Mouse (Mus musculus) heart, adult 9 months (tissue): ENCODE measurements around the gene 4930550C14Rik.

Experiments
- DNase-seq, 2 experiments: peaks; one replicate each; pipeline ENCODE4 v3.0.0; 2022; ENCODE audit warnings: low spot score in 2 of 2

The 4930550C14Rik gene

GRCm38 (mm10) chr9:53404050-53404752 is 2.1 kb downstream of the 4930550C14Rik start:
- DNase-seq: peak in 1 of 2 experiments; percentile 15

- peak; percentile 70 to 72 for DNase-seq
These were observed 2.9 kb downstream of the 4930550C14Rik start for GRCm38 (mm10) chr9:53404753-53405722.

GRCm38 (mm10) chr9:53408548-53408947 is 6.4 kb downstream of the 4930550C14Rik start:
- DNase-seq: no peak

- no peak for DNase-seq
These were observed 6.8 kb downstream of the 4930550C14Rik start for GRCm38 (mm10) chr9:53408953-53409361.

- DNase-seq: no peak
These were observed 7.3 kb downstream of the 4930550C14Rik start for GRCm38 (mm10) chr9:53409427-53409826.

DNA sequence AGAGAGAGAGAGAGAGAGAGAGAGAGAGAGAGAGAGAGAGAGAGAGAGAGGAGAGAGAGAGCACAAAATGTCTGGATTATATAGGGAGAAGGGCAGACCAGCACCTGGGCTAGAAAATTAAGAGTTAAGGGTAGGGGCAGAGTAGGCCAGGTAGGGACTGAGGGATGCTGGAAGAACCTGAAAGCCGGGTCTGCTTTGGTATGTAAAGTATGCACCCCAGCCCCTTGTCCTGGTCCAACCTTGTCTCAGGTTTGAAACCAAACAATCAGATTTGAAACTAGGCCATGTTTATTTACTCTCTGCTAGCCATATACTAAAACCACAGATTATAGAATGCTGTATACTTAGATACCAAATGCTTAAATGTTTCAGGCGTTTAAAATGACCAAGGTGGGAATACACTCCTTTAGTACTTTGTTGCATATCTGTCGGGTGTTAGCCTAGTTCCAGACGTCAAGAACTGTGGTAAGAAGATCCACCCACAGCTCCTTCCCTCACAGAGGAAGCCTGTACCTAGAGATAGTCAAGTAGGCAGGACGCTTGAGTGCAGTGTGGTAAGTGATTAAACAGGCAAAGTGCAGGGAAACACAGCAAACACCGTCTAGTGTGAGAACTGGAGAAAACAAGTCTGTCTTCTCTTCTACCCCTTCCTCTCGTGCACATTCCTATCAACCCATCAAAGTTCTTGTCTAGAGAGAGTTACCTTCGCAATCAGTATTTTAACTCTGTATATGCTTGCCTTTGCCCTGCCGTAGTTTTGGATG is 20.2 kb downstream of the 4930550C14Rik start:
- DNase-seq: no peak

DNA sequence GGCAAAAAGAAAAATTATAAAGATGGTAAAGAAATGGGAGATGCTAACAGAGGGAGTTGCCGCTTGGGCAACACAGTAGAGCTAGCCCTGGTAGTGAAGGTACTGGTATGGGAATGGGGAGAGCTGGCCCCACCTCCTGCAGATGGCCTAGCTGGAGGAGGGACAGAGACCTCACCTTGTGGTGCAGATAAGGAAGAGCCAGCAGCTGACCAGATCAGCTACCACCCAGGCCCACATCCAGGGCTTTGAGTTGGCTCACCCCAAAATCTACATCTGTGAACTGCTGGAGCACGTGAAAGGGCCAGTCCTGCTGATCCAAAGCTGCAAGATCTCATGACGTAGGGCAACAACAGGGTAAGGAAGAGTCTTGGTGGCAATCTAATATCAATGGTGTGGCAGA is 24.6 kb downstream of the 4930550C14Rik start:
- no peak for DNase-seq

GRCm38 (mm10) chr9:53427638-53428037 is 25.5 kb downstream of the 4930550C14Rik start:
- DNase-seq: no peak

DNA sequence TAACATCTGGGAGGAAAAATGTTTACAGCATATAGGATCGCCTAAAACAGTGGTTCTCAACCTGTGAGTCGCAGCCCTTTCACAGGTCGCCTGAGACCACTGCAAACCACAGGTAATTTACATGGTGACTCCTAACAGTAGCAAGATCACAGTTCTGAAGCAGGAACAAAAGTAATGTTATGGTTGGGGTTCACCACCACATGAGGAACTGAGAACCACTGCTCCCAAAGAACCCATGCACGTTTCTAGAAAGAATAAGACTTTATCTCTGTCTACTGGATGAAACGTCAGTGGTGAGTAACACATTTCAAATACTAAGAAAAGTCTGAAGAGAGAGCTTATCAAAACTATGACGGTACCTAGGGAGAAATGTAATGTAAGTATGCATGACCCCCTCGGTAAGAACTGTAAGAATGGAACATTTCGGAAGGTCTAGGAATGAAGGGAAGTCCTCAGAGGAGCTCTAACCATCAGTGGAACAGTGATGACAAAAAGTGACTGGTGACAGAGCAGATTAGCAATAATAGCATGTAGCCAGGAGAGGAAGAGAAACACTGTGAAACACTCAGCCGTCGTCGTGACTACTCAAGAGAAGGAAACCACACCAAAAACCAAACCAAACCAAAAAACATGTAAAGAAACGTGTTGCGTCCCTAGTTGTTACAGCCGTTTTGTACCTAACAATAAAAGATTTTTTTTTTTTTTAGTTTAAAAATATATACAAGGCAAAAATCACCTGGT is 33.9 kb downstream of the 4930550C14Rik start:
- no peak for DNase-seq

DNA sequence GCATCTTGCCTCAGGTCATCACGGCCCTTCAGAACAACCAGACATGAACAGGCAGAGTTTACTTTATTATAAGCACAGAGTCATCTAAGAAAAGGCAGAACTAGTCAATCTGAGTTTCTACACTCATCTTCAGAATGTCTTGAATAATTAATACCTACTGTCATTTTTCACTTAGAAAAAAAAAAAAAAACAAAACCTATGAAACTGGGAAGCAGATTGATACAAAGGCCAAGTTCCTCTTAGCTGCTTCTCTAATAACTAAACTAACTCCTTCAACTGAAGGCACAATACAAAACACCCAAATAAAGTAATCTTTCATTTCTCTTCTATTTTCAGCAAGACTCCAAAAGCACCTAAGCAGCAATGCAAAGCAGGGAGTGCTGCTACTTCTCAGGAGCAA is 48.5 kb downstream of the 4930550C14Rik start:
- DNase-seq: no peak

DNA sequence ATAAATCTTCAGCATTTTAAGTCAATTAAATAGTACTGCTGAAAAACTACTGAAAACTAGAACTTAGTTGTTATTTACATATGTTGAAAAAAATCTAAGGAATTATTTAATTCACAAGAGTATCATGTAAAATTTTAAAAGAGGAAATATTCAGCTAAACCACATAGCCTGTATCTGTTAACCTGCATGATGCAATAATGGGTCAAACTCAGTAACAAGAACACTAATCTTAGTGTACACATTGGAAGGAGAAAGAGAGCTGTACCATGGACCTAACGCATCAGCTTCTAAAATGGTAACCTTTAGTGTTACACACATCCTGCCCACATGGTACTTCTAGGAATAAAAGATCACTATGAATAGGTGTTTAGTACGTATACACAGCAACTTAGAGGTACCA is 49.9 kb downstream of the 4930550C14Rik start:
- no peak for DNase-seq

DNA sequence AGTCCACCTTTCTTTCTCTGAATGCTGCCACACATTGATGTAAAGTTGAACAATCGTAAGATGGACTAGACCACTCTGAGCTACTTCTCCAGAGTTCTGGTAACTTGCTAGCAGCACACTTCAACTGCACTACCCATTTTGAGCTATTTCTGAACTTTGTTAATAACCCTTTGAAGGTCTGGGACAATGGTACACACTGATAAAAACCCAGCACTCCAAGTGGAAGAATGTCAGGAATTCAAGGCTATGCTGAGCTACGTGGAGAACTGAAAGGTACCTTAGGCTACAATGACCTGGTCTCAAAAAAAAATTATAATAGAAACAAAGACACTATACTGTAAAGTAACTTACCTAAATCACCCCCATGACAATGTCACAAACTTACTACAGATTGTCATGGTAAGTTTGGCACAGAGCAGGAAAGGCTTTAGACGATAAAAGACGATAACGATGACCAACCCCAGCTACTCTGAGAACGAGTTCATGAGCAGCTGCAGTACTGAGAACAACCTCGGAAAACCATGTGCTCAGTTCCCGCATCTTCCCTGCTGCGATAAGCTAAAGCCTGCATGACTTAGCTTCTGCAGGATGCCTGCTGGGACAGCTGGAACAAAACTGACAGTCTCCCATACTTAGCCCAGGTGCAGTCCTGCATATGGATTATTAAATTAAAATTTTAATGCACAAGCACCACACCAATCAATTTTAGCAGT is 70.8 kb downstream of the 4930550C14Rik start:
- no peak for DNase-seq
